Mouse (Mus musculus) urinary bladder, postnatal 14 days (tissue): ENCODE measurements around the gene Lgi4.

Experiments
- DNase-seq: peaks from one replicate; pipeline ENCODE4 v3.0.0; 2021; ENCODE audit warnings: low spot score

The Lgi4 gene

GRCm38 (mm10) chr7:31077885-31078445, 18.8 kb downstream of the Lgi4 start:
- peak; percentile 68 for DNase-seq

DNA sequence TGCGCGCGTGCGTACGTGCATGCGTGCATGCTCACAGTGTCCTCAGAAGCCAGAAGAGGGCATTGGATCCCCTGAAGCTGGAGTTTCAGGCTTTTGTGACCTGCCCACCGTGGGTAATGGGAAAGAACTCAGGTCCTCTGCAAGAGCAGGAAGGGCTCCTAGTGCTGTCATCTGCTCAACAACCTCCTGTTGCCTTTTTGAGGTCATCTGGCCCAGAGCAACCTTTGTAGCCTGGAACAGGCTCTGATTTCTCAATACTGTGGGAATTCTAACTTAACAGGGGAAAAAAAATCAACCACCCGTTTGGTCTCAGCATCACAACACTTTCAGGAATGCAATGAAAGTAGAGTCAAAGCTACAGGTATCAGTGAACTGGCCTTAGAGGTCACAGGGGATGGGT, 20.5 kb downstream of the Lgi4 start:
- no peak for DNase-seq

DNA sequence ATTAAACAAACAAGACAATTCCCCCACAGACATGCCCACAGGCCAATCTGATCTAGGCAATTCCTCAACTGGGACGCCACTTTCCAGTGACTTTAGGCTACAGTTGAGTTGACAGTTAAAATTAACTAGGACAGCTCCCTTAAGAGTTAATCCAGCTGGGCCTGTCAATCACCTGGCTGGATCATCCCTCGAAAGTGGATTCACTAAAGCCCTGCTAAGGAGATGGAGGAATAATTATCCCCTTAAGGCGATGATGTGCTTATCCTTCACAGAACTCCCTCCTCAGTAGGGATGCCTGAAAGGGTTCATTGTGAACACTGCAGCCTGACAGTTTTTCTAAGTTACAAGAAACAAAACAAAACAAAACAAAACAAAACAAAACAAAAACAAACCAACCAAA, 21.5 kb downstream of the Lgi4 start:
- no peak for DNase-seq

- no peak for DNase-seq
These were observed 22.0 kb downstream of the Lgi4 start for GRCm38 (mm10) chr7:31081106-31081505.

- DNase-seq = no peak
These were observed 23.0 kb downstream of the Lgi4 start for GRCm38 (mm10) chr7:31082106-31082505.

GRCm38 (mm10) chr7:31082831-31083588, 23.9 kb downstream of the Lgi4 start:
- peak; percentile 67 for DNase-seq

GRCm38 (mm10) chr7:31084140-31084539, 25.0 kb downstream of the Lgi4 start:
- peak; percentile 20 for DNase-seq

DNA sequence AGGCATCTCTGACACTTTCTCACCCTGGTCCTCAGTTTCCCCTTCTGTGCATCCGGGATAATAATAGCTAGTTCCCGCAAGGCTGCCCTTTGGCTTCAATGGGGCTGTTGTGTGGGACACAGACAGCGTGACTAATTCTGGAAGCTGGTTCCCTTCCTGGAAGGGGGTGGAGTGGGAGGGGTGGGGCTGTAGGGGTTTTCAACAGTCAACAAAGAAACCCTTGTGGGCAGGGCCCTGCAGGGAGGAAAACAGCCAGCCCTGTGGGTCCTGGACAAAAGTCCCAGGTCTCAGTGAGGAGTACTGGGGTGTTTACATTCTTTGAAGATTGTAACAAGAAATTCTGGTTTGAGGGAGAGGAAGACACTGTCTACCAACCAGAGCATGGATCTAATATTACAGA, 26.0 kb downstream of the Lgi4 start:
- peak; percentile 73 for DNase-seq

DNA sequence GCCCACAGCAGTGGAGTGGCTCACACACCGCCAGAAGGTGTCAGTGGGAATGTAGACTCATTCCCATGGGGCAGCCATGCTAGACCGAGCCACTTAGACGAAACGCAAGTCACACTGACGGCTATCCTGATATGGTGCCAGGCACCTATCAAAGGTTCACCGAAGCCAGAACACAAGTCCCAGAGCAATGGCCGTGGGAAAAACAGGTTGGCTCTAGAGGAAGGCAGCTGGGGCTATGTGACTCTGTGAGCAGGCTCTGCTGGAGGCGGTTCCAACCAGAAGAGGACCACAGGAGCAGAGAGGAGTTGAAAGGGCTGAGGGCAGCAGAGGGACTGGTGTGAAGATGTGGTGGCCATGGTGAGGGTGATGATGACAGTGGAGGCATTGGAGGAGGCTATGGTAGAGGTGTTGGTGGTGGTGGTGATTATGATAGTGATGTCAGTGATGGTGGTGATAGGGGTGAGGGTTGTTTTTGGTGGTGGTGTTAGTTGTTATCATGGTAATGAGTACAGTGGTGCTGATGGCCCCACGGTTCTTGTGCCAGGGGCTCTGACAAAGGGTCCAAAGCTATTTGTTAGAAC, 27.1 kb downstream of the Lgi4 start:
- DNase-seq = no peak

DNA sequence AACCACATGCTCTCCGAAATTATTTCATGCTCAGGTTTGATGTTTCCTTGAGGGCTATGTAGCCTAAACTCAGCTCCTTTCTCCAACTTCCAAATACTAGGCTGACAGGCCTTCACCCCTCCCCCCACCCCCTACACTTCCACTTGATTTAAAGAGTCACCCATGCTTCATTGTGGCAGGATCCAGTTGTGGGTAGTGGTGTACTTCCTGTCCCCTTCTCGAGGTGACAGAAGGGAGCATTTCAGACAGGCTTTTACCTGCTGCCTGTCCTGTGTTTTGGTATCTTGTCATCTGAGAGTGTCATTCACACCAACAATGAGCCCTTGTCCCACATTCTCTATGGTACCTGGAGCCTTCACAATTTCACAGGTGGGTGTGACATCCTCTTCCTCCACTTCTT, 28.1 kb downstream of the Lgi4 start:
- no peak for DNase-seq

GRCm38 (mm10) chr7:31088206-31088605, 29.1 kb downstream of the Lgi4 start:
- DNase-seq = no peak

- no peak for DNase-seq
These were observed 30.6 kb downstream of the Lgi4 start for GRCm38 (mm10) chr7:31089721-31090120.

DNA sequence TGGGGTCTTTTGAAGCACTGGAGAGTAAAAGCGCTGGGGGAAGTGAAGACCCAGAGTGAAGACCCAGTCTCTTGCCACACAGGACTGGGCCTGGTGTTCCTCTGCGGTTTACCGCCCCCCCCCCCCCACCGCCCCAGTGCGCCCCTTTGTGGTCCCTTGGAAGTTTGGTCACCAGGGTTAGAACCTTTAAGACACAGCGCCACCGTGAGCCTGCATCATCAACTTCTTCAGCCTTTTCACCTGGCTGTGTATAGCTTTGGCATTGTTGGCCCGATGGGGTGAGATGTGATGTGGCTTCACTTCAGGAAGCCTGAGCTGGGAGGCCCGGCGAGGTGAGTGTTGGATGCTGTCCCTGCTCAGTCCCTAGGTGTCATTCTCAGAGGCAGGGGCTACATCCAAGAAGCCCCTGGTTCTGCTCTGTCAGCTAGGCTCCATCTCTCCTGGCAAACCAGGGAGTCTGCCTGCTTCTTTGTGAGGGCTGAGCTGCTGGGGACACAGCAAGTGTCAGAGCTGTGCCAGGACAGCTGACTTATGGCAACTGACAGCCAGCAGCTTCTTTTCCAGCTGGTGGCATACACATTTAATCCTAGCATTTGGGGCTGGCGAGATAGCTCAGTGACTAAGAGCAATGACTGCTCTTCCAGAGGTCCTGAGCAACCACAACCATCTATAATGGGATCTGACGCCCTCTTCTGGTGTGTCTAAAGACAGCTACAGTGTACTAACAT, 35.8 kb downstream of the Lgi4 start:
- DNase-seq = no peak

GRCm38 (mm10) chr7:31096892-31097564, 37.9 kb downstream of the Lgi4 start:
- DNase-seq = no peak

DNA sequence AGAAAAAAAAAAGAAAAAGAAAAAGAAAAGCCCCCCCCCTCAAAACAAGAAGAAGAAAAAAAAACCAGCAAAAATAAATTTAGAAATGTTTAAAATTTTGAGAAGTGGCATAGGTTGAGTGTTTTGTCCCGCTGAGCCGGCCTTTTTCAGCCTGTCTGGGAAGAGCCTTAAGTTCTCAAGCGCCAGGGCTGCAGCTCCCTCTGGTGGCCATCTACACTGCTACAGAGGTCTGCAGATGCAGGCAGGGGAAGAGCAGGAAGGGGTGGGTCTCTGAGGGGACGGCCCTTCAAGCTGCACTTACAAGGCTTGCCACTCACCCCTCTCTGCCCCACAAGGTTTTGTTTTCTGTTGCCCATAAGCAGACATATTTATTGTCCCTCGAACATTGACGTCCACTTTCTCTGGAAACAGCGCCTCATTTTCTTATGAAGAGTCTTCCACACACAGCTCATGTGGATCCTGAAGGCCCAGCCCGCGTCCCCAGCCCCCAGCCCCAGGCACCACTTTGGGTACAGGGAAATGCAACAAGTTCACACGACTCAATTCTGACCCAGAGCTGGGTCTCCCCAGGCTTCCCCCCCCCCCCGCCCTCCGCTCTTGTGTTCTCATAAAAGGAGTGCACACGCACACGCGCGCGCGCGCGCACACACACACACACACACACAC, 38.6 kb downstream of the Lgi4 start:
- peak; percentile 95 for DNase-seq

DNA sequence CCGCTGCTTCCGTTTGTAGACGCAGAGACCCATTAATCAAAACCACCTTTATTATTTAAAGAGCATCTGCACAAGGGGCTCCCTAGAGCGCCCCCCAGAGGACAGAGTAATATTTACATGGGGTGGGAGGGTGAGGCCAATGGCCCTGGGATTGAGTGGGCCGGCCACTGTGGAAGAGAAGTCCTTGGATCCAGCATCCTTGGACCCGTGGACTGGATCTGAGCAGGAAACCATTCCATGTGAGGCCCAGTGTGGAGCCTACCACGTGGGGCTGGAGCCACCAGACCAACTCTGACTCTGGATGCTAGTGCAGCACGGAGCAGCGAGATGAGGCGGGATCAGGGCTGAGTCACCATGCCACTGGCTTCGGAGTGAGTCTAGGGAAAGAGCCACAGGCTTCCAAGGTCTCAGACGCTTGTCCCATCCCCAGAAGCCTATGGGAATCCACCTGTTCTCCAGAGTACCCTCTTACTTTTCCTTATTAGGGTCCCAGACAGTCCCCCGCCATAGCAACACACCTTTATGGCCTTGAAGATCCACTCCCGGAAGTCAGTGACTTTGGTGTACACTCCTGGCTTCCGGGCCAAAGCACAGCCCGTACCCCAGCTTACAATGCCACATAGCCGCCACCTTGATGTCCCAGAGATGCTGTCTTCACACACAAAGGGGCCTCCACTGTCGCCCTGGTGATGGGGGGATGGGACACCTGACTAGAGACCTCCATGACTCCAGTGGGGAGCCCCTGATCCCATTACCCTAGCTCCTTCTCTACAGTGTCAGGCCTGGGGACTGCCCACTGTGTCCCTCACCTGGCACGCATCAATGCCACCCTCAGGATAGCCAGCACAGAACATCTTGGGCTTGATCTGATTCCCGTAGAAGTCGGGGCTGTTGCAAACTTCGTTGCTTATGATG, 39.8 kb downstream of the Lgi4 start:
- DNase-seq = peak; percentile 23

DNA sequence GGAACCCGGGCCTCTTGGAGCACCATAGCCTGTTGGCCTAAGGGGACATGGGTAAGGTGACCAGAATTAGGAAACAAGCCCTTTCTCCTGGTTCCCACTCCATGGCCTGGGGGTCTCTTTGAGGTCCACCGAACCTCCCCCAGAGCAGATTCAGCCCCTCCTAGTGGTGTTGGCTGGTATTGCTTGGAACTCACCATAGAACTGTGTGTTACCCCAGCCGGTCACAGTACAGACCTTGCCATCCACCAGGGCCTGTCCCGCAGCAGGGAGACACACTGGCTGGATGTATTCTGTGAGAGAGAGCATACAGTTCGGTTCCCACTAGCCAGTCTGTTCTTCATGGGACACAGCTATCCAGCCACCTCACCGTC, 40.5 kb downstream of the Lgi4 start:
- DNase-seq = no peak

DNA sequence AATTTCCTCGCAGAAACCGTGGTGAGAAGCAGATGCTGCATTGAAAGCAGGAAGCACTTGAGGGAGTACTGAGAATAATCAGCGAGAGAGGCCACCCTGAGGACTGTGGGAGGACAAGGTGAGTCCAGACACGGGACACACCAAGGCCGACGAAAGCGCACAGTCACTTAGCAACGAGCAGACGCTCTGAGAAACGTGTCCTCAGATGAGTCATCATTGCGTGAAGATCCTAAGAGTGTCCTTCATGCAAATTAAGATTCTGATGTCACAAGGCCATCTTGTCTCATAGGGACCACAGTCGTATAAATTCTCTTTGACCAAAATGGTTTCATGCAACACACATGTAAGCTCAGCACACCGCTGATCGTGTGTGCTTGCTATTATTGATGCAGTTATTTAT, 41.6 kb downstream of the Lgi4 start:
- DNase-seq = no peak

- DNase-seq = peak; percentile 52
These were observed 46.1 kb downstream of the Lgi4 start for GRCm38 (mm10) chr7:31105061-31105768.

DNA sequence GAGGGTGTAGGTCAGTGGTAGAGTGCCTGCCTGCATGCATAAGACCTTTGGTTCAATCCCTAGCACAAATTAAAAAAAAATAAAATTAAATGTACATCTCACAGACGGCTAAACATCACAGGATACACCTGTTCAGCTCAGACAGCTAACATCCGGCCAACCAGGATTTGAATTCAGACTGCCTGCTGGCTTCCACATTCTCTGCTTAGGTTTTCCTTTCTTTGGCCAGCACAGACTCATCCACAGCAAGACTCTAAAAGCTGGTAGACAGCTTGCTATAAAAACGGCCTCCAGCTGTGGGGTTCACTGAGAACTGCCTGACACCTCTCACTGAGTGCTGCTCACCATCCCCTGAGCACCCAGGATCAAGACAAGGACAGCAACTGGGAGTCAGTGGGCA, 47.0 kb downstream of the Lgi4 start:
- DNase-seq = no peak
